Mouse (Mus musculus) MEL (cell line): Measurements from ENCODE around the gene Nlrc4.

Experiments used
- CTCF ChIP-seq, 3 experiments: IDR thresholded peaks in 2 of 3; conservative IDR thresholded peaks in 1 of 3; 2 replicates each; pipeline ENCODE4 v1.5.1; 2011 to 2012; ENCODE audit warnings: low read length in 3 of 3, low read depth in 2 of 3, mild to moderate bottlenecking in 2 of 3, improper control_type of control experiment in 1 of 3, inconsistent platforms in 1 of 3, mixed read lengths in 1 of 3, moderate library complexity in 1 of 3; ENCODE audit not compliant: control insufficient read depth in 1 of 3, insufficient read depth in 1 of 3, poor library complexity in 1 of 3, severe bottlenecking in 1 of 3
- ELF1 ChIP-seq: IDR thresholded peaks from 2 replicates; pipeline ENCODE4 v1.6.1; 2014; ENCODE audit warnings: low read depth, mild to moderate bottlenecking, inconsistent platforms, low read length, improper control_type of control experiment, moderate library complexity
- GATA1 ChIP-seq: IDR thresholded peaks from 2 replicates; pipeline ENCODE4 v1.6.1; 2011; ENCODE audit warnings: low read depth, low read length, improper control_type of control experiment
- JUND ChIP-seq: IDR thresholded peaks from 2 replicates; pipeline ENCODE4 v1.6.1; 2011; ENCODE audit warnings: low read depth, mild to moderate bottlenecking, improper control_type of control experiment, low read length
- KAT2A ChIP-seq: conservative IDR thresholded peaks from 2 replicates; pipeline ENCODE4 v1.6.1; 2012; ENCODE audit warnings: low read depth, low read length, improper control_type of control experiment, inconsistent platforms
- MAZ ChIP-seq: IDR thresholded peaks from 2 replicates; pipeline ENCODE4 v1.6.1; 2012; ENCODE audit warnings: low read depth, mild to moderate bottlenecking, inconsistent platforms, low read length, improper control_type of control experiment
- POLR2A ChIP-seq, 2 experiments: IDR thresholded peaks; 2 replicates each; pipeline ENCODE4 v1.6.1; 2011 to 2012; ENCODE audit warnings: low read length in 2 of 2, mild to moderate bottlenecking in 2 of 2, control low read depth in 1 of 2, improper control_type of control experiment in 1 of 2, low read depth in 1 of 2, moderate library complexity in 1 of 2; ENCODE audit not compliant: control insufficient read depth in 1 of 2, insufficient read depth in 1 of 2, poor library complexity in 1 of 2
- POLR2AphosphoS5 ChIP-seq: IDR thresholded peaks from 2 replicates; pipeline ENCODE4 v1.6.1; 2012; ENCODE audit warnings: low read depth, borderline replicate concordance, mild to moderate bottlenecking, inconsistent platforms, low read length, moderate library complexity, mixed read lengths

- TF ChIP-seq MAZ, result no peak
- TF ChIP-seq POLR2A (IDR thresholded peaks at IDR 0.05; ENCODE audit: control insufficient read depth in 1 of 2, insufficient read depth in 1 of 2, low read depth in 1 of 2, low read length in 2 of 2, poor library complexity in 1 of 2), result no peak
- no peak for TF ChIP-seq JUND
- no peak for TF ChIP-seq ELF1
- TF ChIP-seq CTCF (IDR thresholded peaks at IDR 0.05 in 2 of 3, conservative IDR thresholded peaks at IDR 0.05 in 1 of 3; ENCODE audit: control insufficient read depth in 1 of 3, insufficient read depth in 1 of 3, low read depth in 2 of 3, low read length in 3 of 3, poor library complexity in 1 of 3, severe bottlenecking in 1 of 3), result no peak
- no peak for TF ChIP-seq GATA1
- no peak for TF ChIP-seq KAT2A
- no peak for TF ChIP-seq POLR2AphosphoS5
These were observed 64.6 kb downstream of the Nlrc4 start for GRCm38 (mm10) chr17:74394381-74394780.
